Mouse (Mus musculus) olfactory bulb, adult 2 months (tissue): ENCODE results near the gene Hist1h2bh.

Experiments
- CTCF ChIP-seq: fragments of 200-500 bp; IDR thresholded peaks from 2 replicates; pipeline ENCODE4 v1.5.1; 2012; ENCODE audit warnings: low read depth, mild to moderate bottlenecking, low read length, moderate library complexity; ENCODE audit not compliant: insufficient read depth
- POLR2A ChIP-seq: fragments of 200-500 bp; IDR thresholded peaks from 2 replicates; pipeline ENCODE4 v1.6.1; 2012; ENCODE audit warnings: mild to moderate bottlenecking, low read depth, low read length, moderate library complexity; ENCODE audit not compliant: insufficient read depth

GRCm38 (mm10) chr13:23555839-23556416 lies 12.7 kb upstream of the Hist1h2bh start:
- no peak for TF ChIP-seq POLR2A
- no peak for TF ChIP-seq CTCF
